Mouse (Mus musculus) ES-E14 (cell line): ENCODE measurements at regions not wholly inside any gene's neighbourhood (a gene's known extent, or its start where the extent isn't known, plus 50 kb on each side); places are given as distances from the start of the nearest gene placed in this dataset.

Experiments used
- DNase-seq: peaks from one replicate; pipeline ENCODE4 v3.0.0-alpha.2; 2013; ENCODE audit warnings: low read depth, low spot score
- H3K27ac ChIP-seq: 2 replicates; pipeline ENCODE4 v1.5.1; 2012; ENCODE audit warnings: low read depth, mild to moderate bottlenecking, low read length, moderate library complexity, mixed read lengths; ENCODE audit not compliant: poor library complexity, insufficient read depth, severe bottlenecking
- H3K36me3 ChIP-seq: 2 replicates; pipeline ENCODE4 v1.6.1; 2012; ENCODE audit warnings: mild to moderate bottlenecking, low read length, moderate library complexity, mixed read lengths; ENCODE audit not compliant: control insufficient read depth, poor library complexity, insufficient read depth, severe bottlenecking
- H3K4me1 ChIP-seq, 2 experiments: fragments of 150-350 bp in 1 of 2; sonication (generic) in 1 of 2; 2 replicates each; pipeline ENCODE4 v1.6.1; 2012; ENCODE audit warnings: low read length in 2 of 2, mild to moderate bottlenecking in 1 of 2, mixed read lengths in 1 of 2; ENCODE audit not compliant: control insufficient read depth in 2 of 2, insufficient read depth in 2 of 2, poor library complexity in 1 of 2
- H3K4me3 ChIP-seq, 2 experiments: fragments of 150-350 bp in 1 of 2; sonication (generic) in 1 of 2; 2 replicates each; pipeline ENCODE4 v1.5.1; 2012; ENCODE audit warnings: low read length in 2 of 2, low read depth in 1 of 2, mild to moderate bottlenecking in 1 of 2, mixed read lengths in 1 of 2; ENCODE audit not compliant: insufficient read depth in 1 of 2, poor library complexity in 1 of 2, severe bottlenecking in 1 of 2
- H3K9ac ChIP-seq: 2 replicates; pipeline ENCODE4 v1.6.1; 2012; ENCODE audit warnings: low read depth, mild to moderate bottlenecking, low read length, mixed read lengths; ENCODE audit not compliant: poor library complexity, insufficient read depth, severe bottlenecking
- H3K9me3 ChIP-seq: fragments of 150-350 bp; sonication (generic); 2 replicates; pipeline ENCODE4 v1.6.1; 2012; ENCODE audit warnings: low read depth, mild to moderate bottlenecking, low read length; ENCODE audit not compliant: control insufficient read depth, insufficient read depth
- CHD2 ChIP-seq: IDR thresholded peaks from 2 replicates; pipeline ENCODE4 v1.6.1; 2014; ENCODE audit warnings: mild to moderate bottlenecking, low read depth, low read length, inconsistent platforms
- HCFC1 ChIP-seq: IDR thresholded peaks from 2 replicates; pipeline ENCODE4 v1.6.1; 2012; ENCODE audit warnings: low read length, inconsistent platforms, borderline replicate concordance; ENCODE audit not compliant: insufficient read depth
- MAFK ChIP-seq: IDR thresholded peaks from 2 replicates; pipeline ENCODE4 v1.6.1; 2014; ENCODE audit warnings: mild to moderate bottlenecking, low read depth, low read length, inconsistent platforms; ENCODE audit not compliant: insufficient read depth
- ZC3H11A ChIP-seq: IDR thresholded peaks from 2 replicates; pipeline ENCODE4 v1.6.1; 2012; ENCODE audit warnings: low read depth, mild to moderate bottlenecking, inconsistent platforms, low read length, borderline replicate concordance
- ZNF384 ChIP-seq: IDR thresholded peaks from 2 replicates; pipeline ENCODE4 v1.6.1; 2012; ENCODE audit warnings: low read depth, low read length, inconsistent platforms
- in situ Hi-C, 2 experiments: fragments of 600-800 bp; cut with MboI; formaldehyde crosslinking; loops; one replicate each; pipeline ENCODE4 v1.15.1; 2025; ENCODE audit warnings: low sequenced_read_pairs in 2 of 2, inconsistent platforms in 1 of 2; ENCODE audit not compliant: unreplicated experiment in 2 of 2

DNA sequence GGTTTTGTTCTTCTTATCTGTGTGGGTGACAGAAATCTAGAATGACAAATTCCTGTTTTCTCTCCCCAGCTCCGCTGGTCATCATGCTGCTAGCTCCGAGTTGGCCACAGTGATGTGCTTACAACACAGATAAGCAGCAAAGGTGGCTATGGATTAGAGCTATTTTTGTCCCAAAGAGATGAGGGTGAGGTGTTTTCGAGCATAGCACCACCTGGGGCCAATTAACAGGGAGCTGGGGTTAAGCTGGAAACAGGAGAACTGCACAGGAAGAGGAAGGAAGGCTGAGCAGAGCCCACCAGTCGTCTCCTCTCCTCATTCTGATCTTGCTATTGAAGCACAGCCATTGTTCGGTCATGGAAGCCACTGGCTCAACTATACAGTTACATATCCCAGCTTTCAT is 92.3 kb upstream of the Map1b start:
- Histone ChIP-seq H3K4me1 (peaks cover 7 to 13% of the 10 kb centered on the region in 2 experiments), H3K4me3 (no peak overlapping the region), H3K36me3 (no peaks in the 10 kb centered on the region), H3K9me3 (no peaks in the 10 kb centered on the region), H3K9ac (no peak overlapping the region), H3K27ac (peak overlapping the region; percentile 11; the same call in 1 of the 2 replicates)
- in situ Hi-C loops = no loop called here
- TF ChIP-seq CHD2 (no peak), ZC3H11A (no peak), MAFK (no peak), ZNF384 (no peak), HCFC1 (no peak)
- no peak for DNase-seq

DNA sequence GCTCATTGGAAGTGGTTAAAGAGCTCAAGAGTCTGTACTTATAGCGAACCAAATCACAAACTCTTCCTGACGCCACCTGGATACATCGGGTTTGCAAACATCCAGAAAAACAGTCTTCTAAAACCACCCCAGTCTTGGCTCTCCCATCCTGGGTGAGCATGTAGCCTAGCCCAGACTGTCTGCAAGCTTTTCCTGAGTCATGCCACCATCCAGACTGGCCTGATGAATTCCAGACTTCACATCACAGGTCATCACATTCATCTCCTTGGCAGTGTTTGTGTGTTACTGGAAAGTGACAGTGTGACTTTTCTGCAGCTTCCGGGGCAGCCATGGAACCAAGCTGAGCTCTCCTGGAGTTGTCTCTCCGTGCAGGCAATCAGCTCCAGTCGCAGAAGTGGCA is 90.9 kb upstream of the Map1b start:
- no peak overlapping the region for H3K9ac ChIP-seq
- H3K9me3 ChIP-seq = no peaks in the 10 kb centered on the region
- no peak for DNase-seq
- in situ Hi-C loops = no loop called here
- no peaks in the 10 kb centered on the region for H3K36me3 ChIP-seq
- H3K27ac ChIP-seq = no peak overlapping the region
- no peak overlapping the region for H3K4me3 ChIP-seq
- peaks cover 7 to 13% of the 10 kb centered on the region in 2 experiments for H3K4me1 ChIP-seq
- TF ChIP-seq HCFC1 (no peak), CHD2 (no peak), ZC3H11A (no peak), MAFK (no peak), ZNF384 (no peak)

- Histone ChIP-seq H3K4me3 (no peak overlapping the region), H3K9ac (no peak overlapping the region), H3K27ac (no peak overlapping the region), H3K9me3 (no peaks in the 10 kb centered on the region), H3K36me3 (no peaks in the 10 kb centered on the region), H3K4me1 (peaks cover 7 to 13% of the 10 kb centered on the region in 2 experiments)
- in situ Hi-C loops = no loop called here
- DNase-seq = peak; percentile 39
- no peak for TF ChIP-seq ZNF384
- no peak for TF ChIP-seq MAFK
- no peak for TF ChIP-seq ZC3H11A
- TF ChIP-seq HCFC1 = no peak
- no peak for TF ChIP-seq CHD2
Measured at GRCm38 (mm10) chr13:99606606-99606990, 90.3 kb upstream of the Map1b start.

- DNase-seq = no peak
- H3K27ac ChIP-seq = no peak overlapping the region
- H3K4me3 ChIP-seq = no peak overlapping the region
- H3K36me3 ChIP-seq = no peaks in the 10 kb centered on the region
- TF ChIP-seq CHD2 = no peak
- no peak for TF ChIP-seq ZC3H11A
- TF ChIP-seq ZNF384 = no peak
- TF ChIP-seq MAFK = no peak
- TF ChIP-seq HCFC1 = no peak
- no peak overlapping the region for H3K9ac ChIP-seq
- in situ Hi-C loops = no loop called here
- peaks cover 7 to 13% of the 10 kb centered on the region in 2 experiments for H3K4me1 ChIP-seq
- H3K9me3 ChIP-seq = no peaks in the 10 kb centered on the region
Measured at GRCm38 (mm10) chr13:99605866-99606605, 89.7 kb upstream of the Map1b start.

GRCm38 (mm10) chr13:99597891-99598290 is 81.6 kb upstream of the Map1b start:
- H3K36me3 ChIP-seq = no peaks in the 10 kb centered on the region
- H3K27ac ChIP-seq = no peak overlapping the region
- no peak for TF ChIP-seq CHD2
- no peak for TF ChIP-seq ZC3H11A
- TF ChIP-seq ZNF384 = no peak
- no peak for TF ChIP-seq MAFK
- TF ChIP-seq HCFC1 = no peak
- no peak overlapping the region for H3K9ac ChIP-seq
- no peaks in the 10 kb centered on the region for H3K9me3 ChIP-seq
- DNase-seq = no peak
- H3K4me3 ChIP-seq = no peak overlapping the region
- peaks cover 3% of the 10 kb centered on the region in 2 experiments; a peak in 2 of 4 replicates for H3K4me1 ChIP-seq
- in situ Hi-C loops = no loop called here
